Mouse (Mus musculus): Measurements from ENCODE around the gene Ypel3. TPM values are rescaled to one million over a fixed set of nuclear protein-coding genes. Genes with fewer than 3 reads are reported as not detected.
"Not testable (repeated sequence)": the region's sequence is repeated elsewhere in the genome, so short reads cannot be mapped to it uniquely, and the experiment has no call there.

The Ypel3 gene
- total and polyA plus RNA-seq, 2 experiments from 2014 or later, result 209 to 219 TPM

GRCm38 (mm10) chr7:126778147-126778546 lies 1.4 kb downstream of the Ypel3 start:
- TF ChIP-seq CTCF (IDR thresholded peaks at IDR 0.05), result no peak
- H3K9me3 ChIP-seq (ENCODE audit: low read length), result no peaks in the 10 kb centered on the region
- H3K36me3 ChIP-seq (ENCODE audit: insufficient read depth, low read length), result 0 out of 2 replicates have a peak, but pooled peaks cover 2% of the 10 kb centered on the region
- peaks cover 13% of the 10 kb centered on the region for H3K4me1 ChIP-seq (ENCODE audit: insufficient read depth, low read length)
- H3K9ac ChIP-seq (replicated peaks; ENCODE audit: low read length, poor library complexity, severe bottlenecking), result no peak overlapping the region; the same call in 1 of the 2 replicates
- H3K4me2 ChIP-seq (ENCODE audit: low read depth, low read length, poor library complexity, severe bottlenecking), result peak overlapping the region; percentile 98; the same call in 1 of the 2 replicates
- H3K4me3 ChIP-seq (ENCODE audit: low read depth, low read length), result no peak overlapping the region; the same call in 1 of the 2 replicates
- ATAC-seq (ENCODE audit: low FRiP score) (no peak), DNase-seq (ENCODE audit: low spot score) (no peak)
- WGBS, result 80% methylated on average over 3 of the region's 3 CpGs
- H3K27ac ChIP-seq (ENCODE audit: low read depth, low read length), result 0 out of 2 replicates have a peak overlapping the region, but pooled peaks have one; percentile 72
- H3K27me3 ChIP-seq (ENCODE audit: insufficient read depth, low read length), result no peaks in the 10 kb centered on the region

- H3K27ac ChIP-seq (ENCODE audit: low read depth, low read length); H3K9me3 ChIP-seq (ENCODE audit: low read length); DNase-seq (ENCODE audit: low spot score); H3K27me3 ChIP-seq (ENCODE audit: insufficient read depth, low read length); H3K36me3 ChIP-seq (ENCODE audit: insufficient read depth, low read length); H3K4me3 ChIP-seq (ENCODE audit: low read depth, low read length); H3K9ac ChIP-seq (replicated peaks; ENCODE audit: low read length, poor library complexity, severe bottlenecking); ATAC-seq (ENCODE audit: low FRiP score); H3K4me2 ChIP-seq (ENCODE audit: low read depth, low read length, poor library complexity, severe bottlenecking): not testable (repeated sequence)
- H3K4me1 ChIP-seq (ENCODE audit: insufficient read depth, low read length), result peaks cover 13% of the 10 kb centered on the region
- 92% methylated on average over 7 of the region's 7 CpGs for WGBS
Measured at GRCm38 (mm10) chr7:126779101-126779500, 2.3 kb downstream of the Ypel3 start.

GRCm38 (mm10) chr7:126779983-126780970 lies 3.5 kb downstream of the Ypel3 start:
- WGBS, result under 1% methylated on average over 21 of the region's 21 CpGs
- H3K4me1 ChIP-seq (ENCODE audit: insufficient read depth, low read length), result peaks cover 13% of the 10 kb centered on the region
- no peaks in the 10 kb centered on the region for H3K9me3 ChIP-seq (ENCODE audit: low read length)
- DNase-seq (ENCODE audit: low spot score) (peak; percentile 95), ATAC-seq (ENCODE audit: low FRiP score) (peak; percentile 82)
- H3K4me2 ChIP-seq (ENCODE audit: low read depth, low read length, poor library complexity, severe bottlenecking), result peak overlapping the region; percentile 93
- H3K27ac ChIP-seq (ENCODE audit: low read depth, low read length), result peak overlapping the region; percentile 85
- H3K9ac ChIP-seq (replicated peaks; ENCODE audit: low read length, poor library complexity, severe bottlenecking), result peak overlapping the region; percentile 66
- H3K36me3 ChIP-seq (ENCODE audit: insufficient read depth, low read length), result peaks cover 12% of the 10 kb centered on the region
- no peaks in the 10 kb centered on the region for H3K27me3 ChIP-seq (ENCODE audit: insufficient read depth, low read length)
- TF ChIP-seq CTCF (IDR thresholded peaks at IDR 0.05), result peak; percentile 91
- peak overlapping the region; percentile 41 for H3K4me3 ChIP-seq (ENCODE audit: low read depth, low read length)

GRCm38 (mm10) chr7:126780971-126781635 lies 4.3 kb downstream of the Ypel3 start, which contains the start of gene Tbx6:
Tbx6 (plus strand) TSS chr7:126781483.
- Histone ChIP-seq H3K9ac (replicated peaks; ENCODE audit: low read length, poor library complexity, severe bottlenecking) (peak within 1 kb of the TSS; percentile 66), H3K36me3 (ENCODE audit: insufficient read depth, low read length) (peaks cover 18% of the 10 kb centered on the region), H3K4me2 (ENCODE audit: low read depth, low read length, poor library complexity, severe bottlenecking) (peak within 1 kb of the TSS; percentile 93), H3K27me3 (ENCODE audit: insufficient read depth, low read length) (no peaks in the 10 kb centered on the region), H3K4me1 (ENCODE audit: insufficient read depth, low read length) (peaks cover 13% of the 10 kb centered on the region), H3K27ac (ENCODE audit: low read depth, low read length) (peak within 1 kb of the TSS; percentile 85), H3K9me3 (ENCODE audit: low read length) (no peaks in the 10 kb centered on the region), H3K4me3 (ENCODE audit: low read depth, low read length) (peak within 1 kb of the TSS; percentile 41)
- WGBS, result 7% methylated on average over 22 of the region's 22 CpGs
- no peak for DNase-seq (ENCODE audit: low spot score)
- TF ChIP-seq CTCF (IDR thresholded peaks at IDR 0.05), result no peak
- ATAC-seq (ENCODE audit: low FRiP score), result no peak; the same call in 1 of the 2 replicates

- Histone ChIP-seq H3K36me3 (ENCODE audit: insufficient read depth, low read length) (peaks cover 23% of the 10 kb centered on the region), H3K9me3 (ENCODE audit: low read length) (no peaks in the 10 kb centered on the region), H3K27ac (ENCODE audit: low read depth, low read length) (no peak overlapping the region), H3K27me3 (ENCODE audit: insufficient read depth, low read length) (no peaks in the 10 kb centered on the region), H3K4me1 (ENCODE audit: insufficient read depth, low read length) (peaks cover 13% of the 10 kb centered on the region), H3K4me2 (ENCODE audit: low read depth, low read length, poor library complexity, severe bottlenecking) (no peak overlapping the region), H3K4me3 (ENCODE audit: low read depth, low read length) (no peak overlapping the region; the same call in 1 of the 2 replicates), H3K9ac (replicated peaks; ENCODE audit: low read length, poor library complexity, severe bottlenecking) (no peak overlapping the region)
- 39% methylated on average over 11 of the region's 11 CpGs for WGBS
- ATAC-seq (ENCODE audit: low FRiP score), result no peak
- no peak for TF ChIP-seq CTCF (IDR thresholded peaks at IDR 0.05)
- no peak for DNase-seq (ENCODE audit: low spot score)
Measured at GRCm38 (mm10) chr7:126781661-126782370, 5.1 kb downstream of the Ypel3 start.
